Mouse (Mus musculus) kidney, adult 9 months (tissue): Measurements from ENCODE around the gene Cdh1.
"Not testable (repeated sequence)": the region's sequence is repeated elsewhere in the genome, so short reads cannot be mapped to it uniquely, and the experiment has no call there.

Source experiments
- DNase-seq: peaks from one replicate; pipeline ENCODE4 v3.0.0; 2022

Gene Cdh1

GRCm38 (mm10) chr8:106595623-106596022 is 7.5 kb upstream of the Cdh1 start:
- DNase-seq: not testable (repeated sequence)

GRCm38 (mm10) chr8:106597067-106597466 is 6.1 kb upstream of the Cdh1 start:
- no peak for DNase-seq

GRCm38 (mm10) chr8:106599265-106599979 is 3.7 kb upstream of the Cdh1 start:
- DNase-seq: no peak

- no peak for DNase-seq
These were observed 782 bp downstream of the Cdh1 start for GRCm38 (mm10) chr8:106603933-106604332.

GRCm38 (mm10) chr8:106605657-106606056 is 2.5 kb downstream of the Cdh1 start:
- DNase-seq: no peak

- no peak for DNase-seq
These were observed 3.0 kb downstream of the Cdh1 start for GRCm38 (mm10) chr8:106606121-106606520.

GRCm38 (mm10) chr8:106606601-106607145 is 3.5 kb downstream of the Cdh1 start:
- no peak for DNase-seq

- not testable (repeated sequence) for DNase-seq
These were observed 4.6 kb downstream of the Cdh1 start for GRCm38 (mm10) chr8:106607783-106608182.

- no peak for DNase-seq
These were observed 5.3 kb downstream of the Cdh1 start for GRCm38 (mm10) chr8:106608425-106608824.

GRCm38 (mm10) chr8:106609076-106609903 is 6.1 kb downstream of the Cdh1 start:
- no peak for DNase-seq

- DNase-seq: peak; percentile 51
These were observed 7.9 kb downstream of the Cdh1 start for GRCm38 (mm10) chr8:106610958-106611640.

- no peak for DNase-seq
These were observed 8.9 kb downstream of the Cdh1 start for GRCm38 (mm10) chr8:106612047-106612446.

- DNase-seq: peak; percentile 87
These were observed 11.6 kb downstream of the Cdh1 start for GRCm38 (mm10) chr8:106614704-106615103.

- DNase-seq: peak; percentile 76
These were observed 12.6 kb downstream of the Cdh1 start for GRCm38 (mm10) chr8:106615661-106616299.

GRCm38 (mm10) chr8:106616679-106617078 is 13.5 kb downstream of the Cdh1 start:
- no peak for DNase-seq

GRCm38 (mm10) chr8:106617196-106617595 is 14.0 kb downstream of the Cdh1 start:
- no peak for DNase-seq

- no peak for DNase-seq
These were observed 14.7 kb downstream of the Cdh1 start for GRCm38 (mm10) chr8:106617865-106618264.

- DNase-seq: no peak
These were observed 15.2 kb downstream of the Cdh1 start for GRCm38 (mm10) chr8:106618324-106618723.

GRCm38 (mm10) chr8:106619549-106620245 is 16.5 kb downstream of the Cdh1 start:
- DNase-seq: peak; percentile 87

GRCm38 (mm10) chr8:106620488-106620887 is 17.3 kb downstream of the Cdh1 start:
- peak; percentile 71 for DNase-seq

GRCm38 (mm10) chr8:106623016-106623415 is 19.9 kb downstream of the Cdh1 start:
- DNase-seq: peak; percentile 91

GRCm38 (mm10) chr8:106623451-106623850 is 20.3 kb downstream of the Cdh1 start:
- peak; percentile 76 for DNase-seq
